Mouse (Mus musculus): Measurements from ENCODE around the gene Immp2l.

DNA sequence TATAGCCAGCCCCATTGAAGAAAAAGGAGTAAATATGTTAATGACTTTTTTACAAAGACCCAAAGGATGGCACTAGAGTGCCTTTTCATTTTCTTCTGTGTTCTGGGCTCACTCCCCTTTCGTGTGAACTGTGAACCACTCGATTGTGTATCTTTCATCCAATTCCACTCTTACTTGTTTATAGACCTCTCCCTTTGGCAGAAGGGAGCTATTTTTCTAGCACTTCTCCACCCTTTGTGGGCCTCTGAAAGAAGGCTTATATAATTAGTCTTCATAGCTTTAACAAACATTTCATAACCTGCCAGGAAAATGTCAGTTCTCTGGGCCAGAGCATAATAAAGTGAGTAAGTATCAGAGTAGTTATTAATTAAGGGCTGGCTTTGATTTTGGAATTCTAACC lies 327.4 kb downstream of the Immp2l start:
- no peak for TF ChIP-seq CTCF (IDR thresholded peaks at IDR 0.05)
- no peak for TF ChIP-seq POLR2A (IDR thresholded peaks at IDR 0.05; ENCODE audit: insufficient read depth, low read depth, low read length)

Measured in heart, adult 2 months (tissue).